Mouse (Mus musculus): ENCODE data around the gene Cd3eap.

DNA sequence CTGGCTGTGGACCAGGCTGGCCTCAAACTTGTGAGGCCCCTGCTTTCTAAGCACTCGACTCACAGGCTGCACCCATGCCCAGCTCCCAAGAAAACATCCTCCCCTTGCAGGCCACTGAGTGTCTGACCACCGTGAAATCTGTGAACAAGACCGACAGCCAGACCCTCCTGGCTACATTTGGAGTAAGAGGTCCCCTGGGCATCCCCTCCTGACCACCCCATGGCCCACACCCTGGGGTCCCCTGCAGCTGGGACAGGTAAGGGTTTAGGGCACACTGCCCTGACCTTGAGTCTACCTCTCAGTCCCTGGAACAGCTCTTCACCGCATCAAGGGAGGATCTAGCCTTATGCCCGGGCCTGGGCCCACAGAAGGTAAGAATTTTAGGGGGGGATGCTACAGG lies 4.3 kb downstream of the Cd3eap start:
- TF ChIP-seq EP300 (IDR thresholded peaks at IDR 0.05; ENCODE audit: low read depth in 1 of 2, low read length in 2 of 2) (no peak), CHD1 (IDR thresholded peaks at IDR 0.05; ENCODE audit: low read depth, low read length) (no peak), POLR2A (IDR thresholded peaks at IDR 0.05; ENCODE audit: control insufficient read depth in 1 of 2, insufficient read depth in 1 of 2, low read depth in 1 of 2, low read length in 2 of 2, poor library complexity in 1 of 2) (no peak), MAX (IDR thresholded peaks at IDR 0.05; ENCODE audit: low read length) (no peak), CHD2 (IDR thresholded peaks at IDR 0.05; ENCODE audit: low read length) (no peak), SMC3 (IDR thresholded peaks at IDR 0.05; ENCODE audit: low read depth, low read length) (no peak), CTCF (IDR thresholded peaks at IDR 0.05 in 2 of 3, conservative IDR thresholded peaks at IDR 0.05 in 1 of 3; ENCODE audit: control insufficient read depth in 1 of 3, insufficient read depth in 1 of 3, low read depth in 2 of 3, low read length in 3 of 3, poor library complexity in 1 of 3, severe bottlenecking in 1 of 3) (no peak), ZNF384 (IDR thresholded peaks at IDR 0.05; ENCODE audit: low read depth, low read length) (no peak), GATA1 (IDR thresholded peaks at IDR 0.05; ENCODE audit: low read depth, low read length) (no peak)

All from MEL (cell line).